Mouse (Mus musculus) embryo, embryonic 9.5 days (tissue): Measurements from ENCODE around the gene Aldh2.
A peak's percentile ranks its signal among the peaks of the same experiment; 100 is the strongest.

ENCODE experiments used
- DNase-seq: peaks from one replicate; pipeline ENCODE4 v3.0.0-alpha.2; 2017; ENCODE audit errors: extremely low spot score

Aldh2 gene

GRCm38 (mm10) chr5:121595758-121596157 is 2.1 kb upstream of the Aldh2 start:
- DNase-seq = no peak

- no peak for DNase-seq
Measured at GRCm38 (mm10) chr5:121594714-121595313, 1.2 kb upstream of the Aldh2 start.

DNA sequence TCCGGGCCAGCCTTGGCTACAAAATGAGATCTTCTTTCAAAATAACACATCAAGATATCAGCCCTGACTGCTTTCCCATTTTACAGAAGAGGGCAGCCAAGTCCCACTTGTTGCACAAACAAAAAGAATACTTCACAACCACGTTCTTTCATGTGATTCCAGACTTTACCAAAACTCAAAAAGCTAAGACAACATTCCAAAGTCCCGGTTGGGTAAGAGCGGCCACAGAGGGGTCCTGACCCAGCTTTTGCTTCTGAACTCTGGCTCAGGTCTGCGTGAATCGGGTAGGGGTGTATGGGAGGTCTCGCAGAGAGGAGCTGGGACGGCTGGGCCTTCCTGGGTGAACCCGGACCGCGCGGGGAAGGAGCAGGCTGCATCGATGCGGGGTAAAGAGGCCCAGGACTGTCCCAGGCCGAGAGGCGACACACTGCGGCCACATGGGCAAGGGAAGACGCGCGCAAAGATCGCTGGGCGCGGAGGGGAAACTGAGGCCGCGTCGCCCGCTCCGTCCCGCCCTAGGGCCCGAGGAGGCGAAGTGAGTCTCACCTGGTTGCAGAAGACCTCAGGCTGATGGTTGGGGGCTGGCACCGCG is 712 bp downstream of the Aldh2 start:
- DNase-seq = no peak

GRCm38 (mm10) chr5:121592064-121592815 is 1.4 kb downstream of the Aldh2 start:
- DNase-seq = no peak

GRCm38 (mm10) chr5:121591417-121592063 is 2.1 kb downstream of the Aldh2 start:
- DNase-seq = no peak

- DNase-seq = no peak
Measured at GRCm38 (mm10) chr5:121589928-121590327, 3.7 kb downstream of the Aldh2 start.

DNA sequence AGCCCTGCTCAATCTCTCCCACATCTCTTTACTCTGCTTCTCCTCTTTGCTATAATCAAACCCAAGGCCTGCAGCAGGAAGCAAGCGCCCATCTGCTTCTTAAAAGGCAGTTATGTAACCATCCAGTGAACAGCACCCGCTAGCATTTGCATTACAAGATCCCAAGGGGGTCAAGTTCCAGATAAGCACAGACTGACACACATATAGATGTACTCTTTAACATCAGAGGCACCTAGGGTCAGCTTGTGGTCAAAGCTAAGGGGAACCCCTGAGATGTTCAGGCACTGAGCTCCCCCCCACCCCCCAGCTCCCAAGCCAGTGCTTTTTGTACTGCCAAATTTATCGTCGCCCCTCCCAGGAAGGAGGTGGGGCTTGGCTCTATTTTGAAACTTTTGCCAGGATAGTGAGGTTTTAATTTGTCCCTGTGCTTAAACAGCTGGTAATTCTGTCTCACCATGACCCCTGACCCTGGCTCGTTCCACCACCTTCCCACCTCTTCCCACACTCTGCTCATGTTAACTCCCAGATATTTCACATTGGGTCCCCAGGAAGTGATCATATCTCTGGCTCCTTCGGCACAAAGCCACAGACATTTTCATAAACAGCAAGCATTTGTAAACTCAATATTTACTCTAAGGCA is 7.1 kb downstream of the Aldh2 start:
- DNase-seq = no peak

DNA sequence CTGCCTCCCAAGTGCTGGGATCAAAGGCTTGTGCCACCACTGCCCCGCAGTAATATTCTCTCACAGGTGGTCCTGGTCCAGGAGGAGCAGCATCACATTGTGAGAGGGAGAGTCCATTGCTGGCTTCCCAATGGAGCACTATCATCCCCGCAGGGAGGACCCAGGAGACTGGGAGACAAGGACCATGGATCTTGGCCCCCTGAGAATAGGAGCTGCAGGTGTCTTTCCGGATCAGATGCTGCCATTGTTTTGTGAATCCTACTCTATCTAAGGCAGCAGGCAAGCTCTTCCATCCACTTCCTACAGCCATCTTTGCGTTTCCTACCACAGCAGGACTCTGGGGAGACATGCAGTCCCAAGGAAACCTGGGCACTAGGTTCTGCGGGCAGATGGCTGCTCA is 7.9 kb downstream of the Aldh2 start:
- no peak for DNase-seq

DNA sequence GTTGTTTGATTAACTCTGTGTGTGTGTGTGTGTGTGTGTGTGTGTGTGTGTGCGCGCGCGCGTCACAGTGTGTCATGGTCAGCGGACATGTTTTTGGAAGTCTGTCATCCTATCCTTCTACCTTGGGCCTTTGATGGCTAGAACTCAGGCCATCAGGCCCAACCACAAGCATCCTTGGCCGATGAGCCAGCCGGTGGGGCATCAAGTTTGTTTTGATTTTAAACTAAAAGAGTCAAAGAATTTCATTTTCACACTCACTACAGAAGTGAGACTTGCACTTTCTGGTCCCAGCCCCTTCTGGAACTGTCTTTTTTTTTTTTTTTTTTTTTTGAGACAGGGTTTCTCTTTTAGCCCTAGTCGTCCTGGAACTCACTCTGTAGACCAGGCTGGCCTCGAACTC is 8.6 kb downstream of the Aldh2 start:
- DNase-seq = no peak

DNA sequence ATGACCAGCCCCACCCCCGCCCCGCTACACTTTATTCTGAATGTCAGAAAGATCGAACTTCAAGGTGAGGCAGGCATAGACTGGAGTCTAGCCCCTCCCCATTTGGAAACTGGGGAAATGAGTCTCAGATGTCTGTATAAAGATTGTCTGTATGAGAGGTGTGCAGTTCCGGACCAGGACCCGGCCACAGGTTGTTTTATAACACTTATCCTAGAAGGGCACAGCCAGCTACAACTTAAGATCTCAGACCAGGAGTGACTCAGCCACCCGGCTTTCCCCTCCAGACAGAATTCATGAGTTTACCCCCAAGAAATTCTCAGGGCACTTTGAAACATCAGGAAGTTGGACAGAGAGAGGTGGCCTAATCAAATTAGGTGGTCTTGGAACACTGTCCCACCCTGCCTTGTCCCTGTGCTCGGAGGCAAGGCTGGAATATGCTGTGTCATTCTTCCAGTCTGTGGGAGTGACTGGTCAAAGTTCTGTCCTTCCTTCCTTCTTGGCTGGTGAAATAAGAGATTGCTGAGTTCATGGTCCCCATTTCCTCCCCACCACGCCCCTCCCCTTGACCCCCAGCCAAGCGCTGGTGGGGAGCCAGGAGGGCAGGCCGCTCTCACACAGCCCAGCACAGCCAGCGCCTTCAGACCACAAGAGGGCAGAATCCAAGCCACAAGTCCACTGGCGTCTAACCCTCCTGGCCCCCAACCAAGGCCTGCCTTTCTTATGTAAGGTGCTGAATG is 9.7 kb downstream of the Aldh2 start:
- no peak for DNase-seq

- DNase-seq = no peak
Measured at GRCm38 (mm10) chr5:121581945-121582344, 11.7 kb downstream of the Aldh2 start.

- DNase-seq = no peak
Measured at GRCm38 (mm10) chr5:121576927-121577488, 16.6 kb downstream of the Aldh2 start.

- no peak for DNase-seq
Measured at GRCm38 (mm10) chr5:121575867-121576266, 17.8 kb downstream of the Aldh2 start.

GRCm38 (mm10) chr5:121574145-121574544 is 19.5 kb downstream of the Aldh2 start:
- no peak for DNase-seq

GRCm38 (mm10) chr5:121570787-121571186 is 22.8 kb downstream of the Aldh2 start:
- DNase-seq = no peak

GRCm38 (mm10) chr5:121569881-121570420 is 23.7 kb downstream of the Aldh2 start:
- DNase-seq = no peak

DNA sequence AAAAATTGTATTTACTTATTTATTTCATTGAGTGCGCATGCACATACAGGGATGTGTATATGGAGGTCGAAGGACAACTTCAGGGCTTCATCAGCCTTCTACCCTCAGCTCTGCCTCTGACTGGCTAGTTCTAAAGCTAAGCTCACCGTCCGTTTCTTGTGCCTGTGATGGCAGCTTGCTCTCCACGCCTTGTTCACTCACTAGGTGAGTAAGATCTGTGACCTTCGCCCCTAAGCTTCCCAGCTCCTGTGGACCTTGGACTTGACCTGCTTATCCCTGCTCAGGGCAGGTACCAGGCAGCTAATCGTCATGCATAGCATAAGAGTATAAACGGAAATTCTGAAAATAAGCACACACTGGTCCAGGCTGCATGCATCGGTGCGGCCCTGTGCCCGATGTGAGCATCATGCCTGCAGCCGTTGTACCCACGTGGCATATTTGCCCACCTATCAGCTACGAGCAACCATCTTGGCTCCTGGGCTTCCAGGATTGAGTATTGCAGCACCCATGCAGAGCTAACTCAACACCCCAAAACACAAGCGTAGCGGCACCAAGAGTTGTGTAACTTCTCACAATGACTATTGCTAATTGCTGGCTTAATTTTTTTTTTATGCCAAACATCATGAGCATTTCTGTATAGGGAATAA is 27.5 kb downstream of the Aldh2 start:
- no peak for DNase-seq

DNA sequence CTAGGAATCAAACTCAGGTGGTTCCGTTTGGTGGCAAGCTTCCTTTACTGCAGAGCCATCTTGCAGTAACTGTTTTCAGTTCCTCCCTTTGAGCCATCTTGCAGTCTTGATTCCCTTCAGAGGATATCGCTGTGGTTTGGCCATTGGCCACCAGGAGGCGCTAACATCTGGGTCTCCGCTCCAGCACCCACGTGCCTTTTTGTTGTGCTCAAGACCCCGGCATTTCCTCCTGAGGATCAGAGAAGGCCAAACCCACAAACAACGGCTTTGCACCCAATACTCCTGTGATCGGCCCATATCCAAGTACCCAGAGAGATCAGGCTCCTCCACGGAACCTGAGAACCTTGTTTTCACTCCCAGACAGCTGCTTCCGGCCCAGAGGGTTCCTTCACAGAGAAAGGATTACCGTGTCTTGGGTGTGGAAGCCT is 29.1 kb downstream of the Aldh2 start:
- DNase-seq = peak; percentile 91

GRCm38 (mm10) chr5:121562436-121562835 is 31.2 kb downstream of the Aldh2 start:
- DNase-seq = no peak

GRCm38 (mm10) chr5:121549196-121549595 is 44.4 kb downstream of the Aldh2 start:
- DNase-seq = no peak
